ENCODE assay signal across 25 mouse cellular contexts in genomic region chr16:31359542-31359941, GRCm38 (mm10). TPM values are rescaled to one million over a fixed set of nuclear protein-coding genes. Genes with fewer than 3 reads are reported as not detected.
DNase-seq lines count a peak whose midpoint lies in the region; ATAC-seq and TF ChIP-seq lines count a peak whose summit lies in the region.
"Had no signal": no experiment of that assay in that cellular context is flagged by ENCODE, and none has a peak within 500 bp of the region (broad histone marks: within the 10 kb centered on the region; RNA-seq: fewer than 3 reads in every experiment).

No protein-coding gene starts in this region.

- WGBS in liver, embryonic 11.5 days, result 42% methylated on average over 5 of the region's 5 CpGs
- 70% methylated on average over 5 of the region's 5 CpGs for WGBS in liver, postnatal 0 days (ENCODE audit: insufficient replicate concordance)
- 41% methylated on average over 5 of the region's 5 CpGs for WGBS in intestine, embryonic 15.5 days
- 43% methylated on average over 5 of the region's 5 CpGs for WGBS in stomach, embryonic 16.5 days

- peak overlapping the region; percentile 36; the same call in 1 of the 2 replicates for H3K4me3 ChIP-seq in liver, embryonic 11.5 days (ENCODE audit: low read depth, low read length)
- H3K4me3 ChIP-seq in liver, postnatal 0 days (ENCODE audit: low read depth, low read length), result no peak overlapping the region
- H3K4me3 ChIP-seq in intestine, embryonic 15.5 days (replicated peaks), result no peak overlapping the region
- H3K4me3 ChIP-seq in stomach, embryonic 16.5 days (replicated peaks; ENCODE audit: low read length), result no peak overlapping the region
- H3K4me3 ChIP-seq: forebrain, embryonic 10.5 days; hindbrain, embryonic 10.5 days; midbrain, embryonic 15.5 days; neural tube, embryonic 12.5 days had no signal

- H3K9me3 ChIP-seq in liver, embryonic 11.5 days (ENCODE audit: control insufficient read depth, low read length), result no peaks in the 10 kb centered on the region
- no peaks in the 10 kb centered on the region for H3K9me3 ChIP-seq in liver, postnatal 0 days (ENCODE audit: low read length)
- no peaks in the 10 kb centered on the region for H3K9me3 ChIP-seq in intestine, embryonic 15.5 days
- H3K9me3 ChIP-seq in stomach, embryonic 16.5 days (replicated peaks; ENCODE audit: control insufficient read depth, low read length), result no peaks in the 10 kb centered on the region
- H3K9me3 ChIP-seq: forebrain, embryonic 10.5 days; hindbrain, embryonic 10.5 days; midbrain, embryonic 15.5 days; neural tube, embryonic 12.5 days had no signal

- H3K4me1 ChIP-seq in liver, embryonic 11.5 days (replicated peaks; ENCODE audit: control insufficient read depth, insufficient read depth, low read length), result peaks cover 21% of the 10 kb centered on the region
- H3K4me1 ChIP-seq in liver, postnatal 0 days (ENCODE audit: insufficient read depth), result peaks cover 7% of the 10 kb centered on the region; the same call in 1 of the 2 replicates
- 0 out of 2 replicates have a peak, but pooled peaks cover 12% of the 10 kb centered on the region for H3K4me1 ChIP-seq in intestine, embryonic 15.5 days (replicated peaks)
- H3K4me1 ChIP-seq in stomach, embryonic 16.5 days (ENCODE audit: control insufficient read depth, insufficient read depth, low read length), result no peaks in the 10 kb centered on the region
- H3K4me1 ChIP-seq: midbrain, embryonic 15.5 days; neural tube, embryonic 12.5 days had no signal

- DNase-seq in heart, adult 11 months, result peak; percentile 61
- DNase-seq in heart, adult 18-20 months, result no peak
- no peak for DNase-seq in liver, embryonic 11.5 days (ENCODE audit: low spot score)
- no peak for DNase-seq in liver, postnatal 0 days
- DNase-seq in cerebellum, adult 18-20 months, result no peak
- no peak for DNase-seq in cerebellum, postnatal 10 days
- DNase-seq: adrenal gland, adult 2 months; cerebellum, adult 11 months; cerebellum, postnatal 14 days; gastrocnemius, postnatal 14 days; kidney, adult 2 months; retina, postnatal 1 day; thymus, postnatal 14 days had no signal

- no peaks in the 10 kb centered on the region for H3K36me3 ChIP-seq in liver, embryonic 11.5 days (ENCODE audit: control insufficient read depth, insufficient read depth, low read length)
- no peaks in the 10 kb centered on the region for H3K36me3 ChIP-seq in liver, postnatal 0 days (replicated peaks; ENCODE audit: insufficient read depth, low read length)
- H3K36me3 ChIP-seq in intestine, embryonic 15.5 days, result no peaks in the 10 kb centered on the region
- no peaks in the 10 kb centered on the region for H3K36me3 ChIP-seq in stomach, embryonic 16.5 days (ENCODE audit: control insufficient read depth, insufficient read depth, low read length)
- H3K36me3 ChIP-seq: forebrain, embryonic 10.5 days; hindbrain, embryonic 10.5 days; midbrain, embryonic 15.5 days; neural tube, embryonic 12.5 days had no signal

- ATAC-seq in liver, embryonic 11.5 days (replicated peaks; ENCODE audit: low FRiP score), result no peak
- ATAC-seq in liver, postnatal 0 days, result no peak
- ATAC-seq in intestine, embryonic 15.5 days, result peak; percentile 51
- ATAC-seq in stomach, embryonic 16.5 days (ENCODE audit: insufficient read depth, low FRiP score), result peak; percentile 38; the same call in 1 of the 2 replicates
- ATAC-seq: forebrain, embryonic 16.5 days; hindbrain, postnatal 0 days; midbrain, embryonic 15.5 days; Patski had no signal

- no peak overlapping the region for H3K27ac ChIP-seq in liver, embryonic 11.5 days (ENCODE audit: low read depth, low read length)
- no peak overlapping the region for H3K27ac ChIP-seq in liver, postnatal 0 days (ENCODE audit: low read depth)
- H3K27ac ChIP-seq in intestine, embryonic 15.5 days, result peak overlapping the region; percentile 77
- no peak overlapping the region; the same call in 1 of the 2 replicates for H3K27ac ChIP-seq in stomach, embryonic 16.5 days (ENCODE audit: low read length)
- H3K27ac ChIP-seq: forebrain, embryonic 10.5 days; hindbrain, embryonic 10.5 days; hindbrain, postnatal 0 days; kidney, postnatal 0 days; liver, embryonic 14.5 days; macrophage; midbrain, embryonic 15.5 days; neural tube, embryonic 12.5 days had no signal

- H3K4me2 ChIP-seq in liver, embryonic 11.5 days, result peak overlapping the region; percentile 68
- no peak overlapping the region for H3K4me2 ChIP-seq in liver, postnatal 0 days (ENCODE audit: low read depth, low read length)
- H3K4me2 ChIP-seq in intestine, embryonic 15.5 days (replicated peaks), result no peak overlapping the region
- no peak overlapping the region for H3K4me2 ChIP-seq in stomach, embryonic 16.5 days (ENCODE audit: low read depth, low read length)
- H3K4me2 ChIP-seq: midbrain, embryonic 15.5 days; neural tube, embryonic 12.5 days had no signal

- no peak for TF ChIP-seq CTCF in liver, postnatal 0 days (IDR thresholded peaks at IDR 0.05; ENCODE audit: low read depth)

- H3K27me3 ChIP-seq in liver, embryonic 11.5 days (replicated peaks; ENCODE audit: control insufficient read depth, insufficient read depth, low read length), result no peaks in the 10 kb centered on the region
- H3K27me3 ChIP-seq in liver, postnatal 0 days (ENCODE audit: insufficient read depth, low read length), result no peaks in the 10 kb centered on the region
- no peaks in the 10 kb centered on the region for H3K27me3 ChIP-seq in intestine, embryonic 15.5 days (replicated peaks)
- no peaks in the 10 kb centered on the region for H3K27me3 ChIP-seq in stomach, embryonic 16.5 days (ENCODE audit: control insufficient read depth, insufficient read depth, low read length)
- H3K27me3 ChIP-seq: neural tube, embryonic 12.5 days; Patski had no signal

- no peak overlapping the region for H3K9ac ChIP-seq in liver, embryonic 11.5 days (ENCODE audit: low read depth, low read length)
- no peak overlapping the region for H3K9ac ChIP-seq in liver, postnatal 0 days (replicated peaks)
- H3K9ac ChIP-seq in intestine, embryonic 15.5 days, result no peak overlapping the region
- no peak overlapping the region for H3K9ac ChIP-seq in stomach, embryonic 16.5 days (ENCODE audit: low read length)
- H3K9ac ChIP-seq: midbrain, embryonic 15.5 days; neural tube, embryonic 12.5 days had no signal

- TF ChIP-seq EP300 in liver, postnatal 0 days (IDR thresholded peaks at IDR 0.05; ENCODE audit: low read depth), result no peak

RNA-seq across cellular contexts. Expression of gene Apod, which starts 44.9 kb away (rescaled TPM):
- 1 to 10 TPM; 5.5 to 6.8 TPM for total RNA-seq in heart, adult 18-20 months (2021)
- 0.51 TPM in 1 of 2 replicates, not detected in the other for polyA plus RNA-seq in liver, embryonic 11.5 days (2014; fragmentation: Nextera tagmentation; extraction: Ambion mirVana)
- polyA plus RNA-seq in liver, postnatal 0 days (2015; fragmentation: Nextera tagmentation; extraction: Ambion mirVana), result 0.11 TPM in 2 replicates
- polyA plus RNA-seq in intestine, embryonic 15.5 days (2015; fragmentation: Nextera tagmentation; extraction: Ambion mirVana), result 0.49 and 0.60 TPM in 2 replicates
- 0.83 and 1.5 TPM in 2 replicates for polyA plus RNA-seq in stomach, embryonic 16.5 days (2015; fragmentation: Nextera tagmentation; extraction: Ambion mirVana)
- polyA plus RNA-seq: Patski had no signal

Comparison
In these comparisons a context has a peak if more than half of its experiments do, and no peak if none do; other contexts are left out.
1. ATAC-seq: peak in intestine, embryonic 15.5 days (single experiment) and stomach, embryonic 16.5 days (single experiment); none in liver, embryonic 11.5 days (single experiment) and liver, postnatal 0 days (single experiment).